Mouse (Mus musculus) spleen, adult 2 months (tissue): ENCODE data around the gene Wfs1. TPM values are rescaled to one million over a fixed set of nuclear protein-coding genes. Genes with fewer than 3 reads are reported as not detected.

Experiments used
- DNase-seq, 2 experiments: peaks; one replicate each; pipeline versions ENCODE4 v3.0.0 to v3.0.0-alpha.2; 2012 to 2021; ENCODE audit warnings: low spot score in 2 of 2, low read depth in 1 of 2
- H3K27ac ChIP-seq: fragments of 200-500 bp; 2 replicates; pipeline ENCODE4 v1.5.1; 2012; ENCODE audit warnings: low read length, inconsistent platforms; ENCODE audit not compliant: insufficient read depth
- H3K27me3 ChIP-seq: fragments of 200-500 bp; 2 replicates; pipeline ENCODE4 v1.6.1; 2012; ENCODE audit warnings: mild to moderate bottlenecking, moderate library complexity, low read length, inconsistent platforms; ENCODE audit not compliant: control insufficient read depth, insufficient read depth
- H3K36me3 ChIP-seq: fragments of 200-500 bp; 2 replicates; pipeline ENCODE4 v1.6.1; 2012; ENCODE audit warnings: mild to moderate bottlenecking, low read length, inconsistent platforms; ENCODE audit not compliant: control insufficient read depth, insufficient read depth
- H3K4me1 ChIP-seq: fragments of 200-500 bp; 2 replicates; pipeline ENCODE4 v1.6.1; 2011; ENCODE audit warnings: inconsistent platforms; ENCODE audit not compliant: control insufficient read depth, insufficient read depth, insufficient read length
- H3K4me3 ChIP-seq: fragments of 200-500 bp; 2 replicates; pipeline ENCODE4 v1.5.1; 2011; ENCODE audit warnings: mild to moderate bottlenecking, inconsistent platforms; ENCODE audit not compliant: insufficient read depth, insufficient read length; ENCODE audit errors: extremely low read depth
- CTCF ChIP-seq: fragments of 200-500 bp; IDR thresholded peaks from 2 replicates; pipeline ENCODE4 v1.5.1; 2011; ENCODE audit warnings: mild to moderate bottlenecking, inconsistent platforms; ENCODE audit not compliant: insufficient read depth, insufficient read length, insufficient replicate concordance; ENCODE audit errors: extremely low read depth
- POLR2A ChIP-seq: fragments of 200-500 bp; IDR thresholded peaks from 2 replicates; pipeline ENCODE4 v1.6.1; 2011; ENCODE audit warnings: low read depth, low read length, inconsistent platforms
- WGBS: fragments of 180-500 bp; shearing (Covaris S2); methylation state at CpG from one replicate; pipeline ENCODE4 v1.1.7; 2018; 5-methylcytosine and 5-hydroxymethylcytosine counted together
- polyA plus RNA-seq: library from polyadenylated mRNA; depleted of rRNA; stranded (reverse); fragments of >200 nt; gene quantifications from 2 replicates; pipeline ENCODE4 v1.2.3, GENCODE M21; 2012

The Wfs1 gene
- polyA plus RNA-seq, 1 experiment: 7.2 TPM

DNA sequence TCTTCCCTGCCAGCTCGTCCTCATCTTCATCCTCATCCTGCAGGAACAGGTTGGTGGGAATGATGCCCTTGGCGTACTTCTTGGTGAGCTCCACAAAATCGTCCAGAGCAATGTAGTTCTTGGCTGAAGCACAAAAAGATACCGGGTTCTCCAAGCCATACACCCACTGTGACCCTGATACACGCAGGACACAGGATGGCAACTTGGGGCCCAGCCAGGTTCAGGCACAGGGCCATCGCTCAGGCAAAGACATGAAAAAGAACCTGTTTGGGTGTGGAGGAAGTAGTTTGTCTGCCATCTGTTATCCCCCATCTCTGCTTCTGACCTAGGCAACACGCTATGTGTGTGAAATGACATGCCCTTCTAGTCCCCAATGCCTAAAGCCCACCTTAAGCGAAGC, 17.4 kb downstream of the Wfs1 start:
- H3K4me3 ChIP-seq: no peak overlapping the region
- DNase-seq: no peak
- H3K36me3 ChIP-seq: peaks cover 26% of the 10 kb centered on the region
- no peaks in the 10 kb centered on the region for H3K4me1 ChIP-seq
- TF ChIP-seq POLR2A (no peak), CTCF (no peak)
- 89% methylated on average over 8 of the region's 8 CpGs for WGBS
- H3K27ac ChIP-seq: no peak overlapping the region
- no peaks in the 10 kb centered on the region for H3K27me3 ChIP-seq

DNA sequence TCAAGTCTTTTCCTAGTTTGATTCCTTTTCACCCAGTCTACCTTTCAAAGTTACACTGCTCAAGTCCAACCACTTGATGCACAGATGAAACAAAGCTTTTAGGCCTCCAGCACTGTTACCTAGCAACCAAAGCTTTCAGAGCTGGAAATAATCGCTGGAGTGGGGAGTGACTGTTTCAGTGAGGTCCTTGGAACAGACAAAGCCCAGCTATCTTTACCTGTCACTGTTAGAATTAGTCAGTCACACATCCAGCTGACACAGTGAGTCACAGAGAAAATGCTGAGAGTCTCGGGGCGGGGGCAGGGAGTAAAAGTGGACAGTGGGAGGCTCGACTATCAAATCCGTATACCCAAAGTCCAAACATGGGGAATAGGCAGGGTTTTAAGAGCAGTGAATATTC, 28.5 kb downstream of the Wfs1 start:
- no peaks in the 10 kb centered on the region for H3K36me3 ChIP-seq
- H3K27ac ChIP-seq: no peak overlapping the region
- WGBS: 70% methylated on average over 5 of the region's 5 CpGs
- no peak for DNase-seq
- H3K4me3 ChIP-seq: no peak overlapping the region
- no peaks in the 10 kb centered on the region for H3K4me1 ChIP-seq
- H3K27me3 ChIP-seq: no peaks in the 10 kb centered on the region
- no peak for TF ChIP-seq POLR2A

DNA sequence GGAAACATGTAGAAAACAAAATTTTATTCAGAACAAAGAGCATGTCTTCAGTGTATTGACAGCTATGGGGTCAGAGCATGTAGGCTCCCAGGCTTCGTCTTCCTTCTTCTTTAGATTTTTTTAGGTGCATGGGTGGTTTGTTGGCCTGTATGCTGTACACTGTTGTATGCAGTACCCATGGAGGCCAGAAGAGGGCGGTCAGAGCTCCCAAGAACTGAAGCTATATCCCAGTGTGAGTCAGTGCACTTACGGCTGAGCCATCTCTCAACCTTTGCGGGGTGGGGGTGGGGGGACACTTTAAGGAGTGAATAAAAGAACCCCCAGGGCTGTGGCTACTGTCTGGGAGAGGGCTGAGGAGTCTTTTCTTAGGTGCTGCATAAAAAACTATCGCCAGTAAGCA, 30.2 kb downstream of the Wfs1 start:
- H3K4me1 ChIP-seq: no peaks in the 10 kb centered on the region
- H3K4me3 ChIP-seq: no peak overlapping the region
- DNase-seq: peak; percentile 26 to 55
- TF ChIP-seq POLR2A: no peak
- peak; percentile 53; the same call in 1 of the 2 replicates for TF ChIP-seq CTCF
- H3K36me3 ChIP-seq: no peaks in the 10 kb centered on the region
- WGBS: 31% methylated on average over 5 of the region's 5 CpGs
- no peaks in the 10 kb centered on the region for H3K27me3 ChIP-seq
- H3K27ac ChIP-seq: no peak overlapping the region

DNA sequence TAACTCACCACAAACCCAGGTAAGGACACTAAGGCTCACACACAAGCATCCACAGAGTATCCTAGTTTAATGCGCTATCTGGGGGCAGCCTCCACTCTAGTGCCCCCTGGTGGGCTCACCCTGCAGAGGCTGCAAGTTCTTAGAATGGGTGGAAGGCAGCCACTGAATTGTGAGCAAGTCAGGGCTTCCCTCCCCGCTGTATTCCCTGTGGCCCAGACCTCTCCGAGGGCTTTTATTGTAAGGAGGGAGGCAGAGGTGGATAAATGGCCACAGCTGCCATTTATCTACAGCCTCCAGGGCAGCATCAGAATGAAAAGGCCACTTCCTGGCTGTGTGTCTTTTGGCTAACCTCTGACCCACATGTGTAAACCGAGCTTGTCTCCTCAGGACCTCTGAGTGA, 33.6 kb downstream of the Wfs1 start:
- 14% methylated on average over 4 of the region's 4 CpGs for WGBS
- no peak overlapping the region for H3K4me3 ChIP-seq
- H3K36me3 ChIP-seq: no peaks in the 10 kb centered on the region
- no peak overlapping the region for H3K27ac ChIP-seq
- DNase-seq: no peak
- TF ChIP-seq CTCF: peak; percentile 51; the same call in 1 of the 2 replicates
- TF ChIP-seq POLR2A: no peak
- no peaks in the 10 kb centered on the region for H3K4me1 ChIP-seq
- H3K27me3 ChIP-seq: no peaks in the 10 kb centered on the region

DNA sequence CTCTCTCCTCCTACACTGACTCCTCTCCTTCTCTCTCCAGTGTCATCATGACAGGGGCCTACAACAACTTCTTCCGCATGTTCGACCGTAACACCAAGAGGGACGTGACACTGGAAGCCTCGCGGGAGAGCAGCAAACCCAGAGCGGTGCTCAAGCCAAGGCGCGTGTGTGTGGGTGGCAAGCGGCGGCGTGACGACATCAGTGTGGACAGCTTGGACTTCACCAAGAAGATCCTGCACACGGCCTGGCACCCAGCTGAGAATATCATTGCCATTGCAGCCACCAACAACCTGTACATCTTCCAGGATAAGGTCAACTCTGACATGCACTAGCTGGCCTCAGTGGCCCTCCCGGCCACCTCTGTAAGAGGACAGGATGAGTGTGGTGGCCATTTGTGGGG, 36.7 kb downstream of the Wfs1 start:
- WGBS: 92% methylated on average over 15 of the region's 15 CpGs
- H3K27ac ChIP-seq: no peak overlapping the region
- no peak for DNase-seq
- H3K36me3 ChIP-seq: no peaks in the 10 kb centered on the region
- no peaks in the 10 kb centered on the region for H3K4me1 ChIP-seq
- H3K4me3 ChIP-seq: no peak overlapping the region
- H3K27me3 ChIP-seq: no peaks in the 10 kb centered on the region
- TF ChIP-seq POLR2A: no peak
- TF ChIP-seq CTCF: no peak

DNA sequence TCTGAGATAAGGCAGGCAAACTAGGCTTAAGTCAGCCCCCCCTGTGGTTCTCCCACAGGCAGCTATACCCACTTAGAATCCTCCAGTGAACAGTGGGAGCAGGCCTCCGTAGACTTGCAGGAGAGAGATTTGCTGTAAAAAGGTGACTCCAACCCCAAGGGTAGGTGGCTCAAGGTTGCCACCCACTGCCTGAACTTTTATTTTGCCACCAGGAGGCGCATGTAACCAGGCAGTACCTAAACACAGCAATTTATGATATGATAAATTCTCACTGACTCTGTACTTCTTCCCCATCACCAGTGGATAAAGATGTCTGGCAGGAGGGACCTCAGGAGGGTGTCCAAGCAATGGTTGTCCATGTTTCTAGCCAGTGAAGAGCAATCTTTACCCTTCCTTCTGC, 38.1 kb downstream of the Wfs1 start:
- peak; percentile 7 to 25 for DNase-seq
- Histone ChIP-seq H3K4me1 (no peaks in the 10 kb centered on the region), H3K27me3 (no peaks in the 10 kb centered on the region), H3K4me3 (no peak overlapping the region), H3K27ac (no peak overlapping the region), H3K36me3 (no peaks in the 10 kb centered on the region)
- WGBS: 37% methylated on average over 2 of the region's 2 CpGs
- TF ChIP-seq POLR2A (no peak), CTCF (peak; percentile 12; the same call in 1 of the 2 replicates)

DNA sequence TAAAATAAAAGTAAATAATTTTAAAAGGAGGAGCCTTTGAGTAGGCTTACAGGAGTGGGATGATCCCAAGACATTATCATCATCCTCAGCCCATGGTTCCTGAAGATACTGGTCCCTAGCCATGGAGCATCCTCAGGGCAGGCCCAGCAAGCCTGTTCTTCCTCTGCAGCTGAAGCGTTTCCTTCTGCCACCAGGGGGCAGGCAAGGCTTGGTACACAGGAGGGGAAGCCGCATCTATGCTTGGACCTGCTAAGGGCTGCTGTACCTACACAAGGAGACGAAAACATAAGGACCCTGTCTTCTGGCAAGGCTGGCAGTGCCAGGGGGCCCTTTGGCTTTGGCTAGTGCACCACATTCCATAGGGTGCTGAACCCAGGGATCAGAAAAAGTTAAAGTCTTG, 40.2 kb downstream of the Wfs1 start:
- DNase-seq: peak; percentile 35 to 73
- WGBS: 7% methylated on average over 3 of the region's 3 CpGs
- Histone ChIP-seq H3K27me3 (no peaks in the 10 kb centered on the region), H3K4me3 (no peak overlapping the region), H3K27ac (no peak overlapping the region), H3K4me1 (no peaks in the 10 kb centered on the region), H3K36me3 (no peaks in the 10 kb centered on the region)
- peak; percentile 90 for TF ChIP-seq CTCF
- no peak for TF ChIP-seq POLR2A
